Comparison of ENCODE assay signal across 11 mouse cellular contexts in genomic region chr6:83599636-83600174, GRCm38 (mm10). TPM values are rescaled to one million over a fixed set of nuclear protein-coding genes. Genes with fewer than 3 reads are reported as not detected.
DNase-seq lines count a peak whose midpoint lies in the region; ATAC-seq and TF ChIP-seq lines count a peak whose summit lies in the region.
"Had no signal": no experiment of that assay in that cellular context is flagged by ENCODE, and none has a peak within 500 bp of the region (broad histone marks: within the 10 kb centered on the region; RNA-seq: fewer than 3 reads in every experiment).

No protein-coding gene starts in this region.

- no peaks in the 10 kb centered on the region for H3K27me3 ChIP-seq in forebrain, embryonic 13.5 days
- no peaks in the 10 kb centered on the region for H3K27me3 ChIP-seq in forebrain, embryonic 16.5 days (replicated peaks; ENCODE audit: control insufficient read depth, insufficient read depth, low read length)
- H3K27me3 ChIP-seq in lung, postnatal 0 days (replicated peaks; ENCODE audit: insufficient read depth, low read length) = no peaks in the 10 kb centered on the region
- H3K27me3 ChIP-seq in liver, embryonic 12.5 days (replicated peaks) = peaks cover 10% of the 10 kb centered on the region

- ATAC-seq in forebrain, embryonic 13.5 days = no peak
- no peak for ATAC-seq in forebrain, embryonic 16.5 days
- no peak for ATAC-seq in lung, postnatal 0 days
- ATAC-seq in liver, embryonic 12.5 days = no peak

- 86% methylated on average over 6 of the region's 6 CpGs for WGBS in forebrain, embryonic 13.5 days
- 90% methylated on average over 6 of the region's 6 CpGs for WGBS in forebrain, embryonic 16.5 days
- 51% methylated on average over 6 of the region's 6 CpGs for WGBS in lung, postnatal 0 days
- 24% methylated on average over 6 of the region's 6 CpGs for WGBS in liver, embryonic 12.5 days (ENCODE audit: insufficient replicate concordance)

- H3K9ac ChIP-seq in forebrain, embryonic 13.5 days = no peak overlapping the region
- no peak overlapping the region for H3K9ac ChIP-seq in forebrain, embryonic 16.5 days (replicated peaks; ENCODE audit: low read depth, low read length)
- H3K9ac ChIP-seq in lung, postnatal 0 days (replicated peaks; ENCODE audit: low read depth) = no peak overlapping the region
- H3K9ac ChIP-seq in liver, embryonic 12.5 days = no peak overlapping the region

- H3K27ac ChIP-seq in forebrain, embryonic 13.5 days = no peak overlapping the region
- no peak overlapping the region for H3K27ac ChIP-seq in forebrain, embryonic 16.5 days (ENCODE audit: low read length)
- H3K27ac ChIP-seq in lung, postnatal 0 days (ENCODE audit: low read length) = no peak overlapping the region
- H3K27ac ChIP-seq in liver, embryonic 12.5 days = no peak overlapping the region
- H3K27ac ChIP-seq: limb, embryonic 12.5 days had no signal

- H3K4me3 ChIP-seq in forebrain, embryonic 13.5 days = no peak overlapping the region
- no peak overlapping the region for H3K4me3 ChIP-seq in forebrain, embryonic 16.5 days (replicated peaks; ENCODE audit: low read length)
- no peak overlapping the region for H3K4me3 ChIP-seq in lung, postnatal 0 days (ENCODE audit: low read depth, low read length)
- H3K4me3 ChIP-seq in liver, embryonic 12.5 days = no peak overlapping the region

- H3K36me3 ChIP-seq in forebrain, embryonic 13.5 days (ENCODE audit: poor library complexity, severe bottlenecking) = no peaks in the 10 kb centered on the region
- H3K36me3 ChIP-seq in forebrain, embryonic 16.5 days (ENCODE audit: control insufficient read depth, insufficient read depth) = no peaks in the 10 kb centered on the region
- no peaks in the 10 kb centered on the region for H3K36me3 ChIP-seq in lung, postnatal 0 days (ENCODE audit: insufficient read depth, low read length)
- no peaks in the 10 kb centered on the region for H3K36me3 ChIP-seq in liver, embryonic 12.5 days
- H3K36me3 ChIP-seq: limb, embryonic 12.5 days had no signal

- no peak for TF ChIP-seq CTCF in lung, postnatal 0 days (IDR thresholded peaks at IDR 0.05)

- H3K4me2 ChIP-seq in forebrain, embryonic 13.5 days = peak overlapping the region; percentile 61; the same call in 1 of the 2 replicates
- H3K4me2 ChIP-seq in forebrain, embryonic 16.5 days (ENCODE audit: low read length) = no peak overlapping the region; the same call in 1 of the 2 replicates
- no peak overlapping the region for H3K4me2 ChIP-seq in lung, postnatal 0 days (replicated peaks; ENCODE audit: low read depth, low read length)
- peak overlapping the region; percentile 57 for H3K4me2 ChIP-seq in liver, embryonic 12.5 days

- H3K9me3 ChIP-seq in forebrain, embryonic 13.5 days (replicated peaks) = no peaks in the 10 kb centered on the region
- no peaks in the 10 kb centered on the region for H3K9me3 ChIP-seq in forebrain, embryonic 16.5 days (ENCODE audit: control insufficient read depth, low read length)
- H3K9me3 ChIP-seq in lung, postnatal 0 days (ENCODE audit: low read length) = no peaks in the 10 kb centered on the region
- H3K9me3 ChIP-seq in liver, embryonic 12.5 days (replicated peaks) = no peaks in the 10 kb centered on the region
- H3K9me3 ChIP-seq: limb, embryonic 12.5 days had no signal

- DNase-seq in lung, postnatal 36 days = peak; percentile 7
- DNase-seq in lung, postnatal 0 days (ENCODE audit: low spot score) = no peak
- DNase-seq in skeletal muscle tissue, adult 2 months (ENCODE audit: low read depth, low spot score) = peak; percentile 58
- no peak for DNase-seq in frontal cortex, adult 2 months (ENCODE audit: extremely low spot score in 1 of 2, low spot score in 1 of 2)
- no peak for DNase-seq in kidney, adult 8-10 months

- TF ChIP-seq EP300 in lung, postnatal 0 days (IDR thresholded peaks at IDR 0.05) = no peak

- H3K4me1 ChIP-seq in forebrain, embryonic 13.5 days = no peaks in the 10 kb centered on the region
- peaks cover 6% of the 10 kb centered on the region; the same call in 1 of the 2 replicates for H3K4me1 ChIP-seq in forebrain, embryonic 16.5 days (replicated peaks; ENCODE audit: control insufficient read depth, insufficient read depth, low read length)
- H3K4me1 ChIP-seq in lung, postnatal 0 days (ENCODE audit: insufficient read depth, low read depth, low read length) = peaks cover 3% of the 10 kb centered on the region; the same call in 1 of the 2 replicates
- peaks cover 10% of the 10 kb centered on the region for H3K4me1 ChIP-seq in liver, embryonic 12.5 days
- H3K4me1 ChIP-seq: limb, embryonic 12.5 days had no signal

RNA-seq across cellular contexts. Expression of gene Stambp, which starts 27.2 kb away (rescaled TPM):
- polyA plus RNA-seq in forebrain, embryonic 13.5 days (2015; fragmentation: Nextera tagmentation; extraction: Ambion mirVana) = 37.2 and 40.0 TPM in 2 replicates
- polyA plus RNA-seq in forebrain, embryonic 16.5 days (2015; fragmentation: Nextera tagmentation; extraction: Ambion mirVana) = 58.0 and 59.2 TPM in 2 replicates
- 30.7 TPM in 2 replicates for polyA plus RNA-seq in lung, postnatal 0 days (2015; fragmentation: Nextera tagmentation; extraction: Ambion mirVana)
- 11.7 and 13.4 TPM in 2 replicates for polyA plus RNA-seq in liver, embryonic 12.5 days (2016; fragmentation: Nextera tagmentation; extraction: Ambion mirVana)
- polyA plus RNA-seq in frontal cortex, adult 2 months (2012; rRNA removed) = 34.6 and 38.7 TPM in 2 replicates

RNA-seq across cellular contexts. Expression of gene Clec4f, which starts 56.3 kb away (rescaled TPM):
- polyA plus RNA-seq in forebrain, embryonic 13.5 days (2015; fragmentation: Nextera tagmentation; extraction: Ambion mirVana) = not detected in 2 replicates
- not detected in 2 replicates for polyA plus RNA-seq in forebrain, embryonic 16.5 days (2015; fragmentation: Nextera tagmentation; extraction: Ambion mirVana)
- not detected in 2 replicates for polyA plus RNA-seq in lung, postnatal 0 days (2015; fragmentation: Nextera tagmentation; extraction: Ambion mirVana)
- polyA plus RNA-seq in liver, embryonic 12.5 days (2016; fragmentation: Nextera tagmentation; extraction: Ambion mirVana) = 2.1 and 2.9 TPM in 2 replicates
- polyA plus RNA-seq in frontal cortex, adult 2 months (2012; rRNA removed) = not detected in 2 replicates
- polyA plus RNA-seq: large intestine, adult 2 months; limb, embryonic 12.5 days; stomach, embryonic 14.5 days had no signal

Comparison
In these comparisons a context has a peak if more than half of its experiments do, and no peak if none do; other contexts are left out.
1. H3K4me2 ChIP-seq: peak in forebrain, embryonic 13.5 days (single experiment) and liver, embryonic 12.5 days (single experiment); none in forebrain, embryonic 16.5 days (single experiment) and lung, postnatal 0 days (single experiment).
2. DNase-seq: peak in lung, postnatal 36 days (single experiment) and skeletal muscle tissue, adult 2 months (single experiment); none in lung, postnatal 0 days (single experiment), frontal cortex, adult 2 months (0 of 2) and kidney, adult 8-10 months (0 of 2).